Mouse (Mus musculus): ENCODE results near the gene Plpp2. TPM values are rescaled to one million over a fixed set of nuclear protein-coding genes. Genes with fewer than 3 reads are reported as not detected.

Plpp2 gene
- polyA plus RNA-seq (2017; shearing (Covaris generic)): 1 to 10 TPM; 3.2 to 4.2 TPM

GRCm38 (mm10) chr10:79533126-79533911, at the start of gene Plpp2:
TSS of gene Plpp2 (minus strand) at chr10:79533796.

GRCm38 (mm10) chr10:79554330-79555237, 21.0 kb upstream of the Plpp2 start, which contains the start of gene Mier2:
TSS of gene Mier2 (minus strand) at chr10:79555199.

Other genes starting within 250 kb of the Plpp2 start
- gene Vmn2r82, start 177.3 kb downstream of the Plpp2 start, polyA plus RNA-seq (2017; shearing (Covaris generic)): under 1 TPM in 1 of 2 experiments, not detected in 1; 0.23 TPM
- under 1 TPM in 1 of 2 experiments, not detected in 1; 0.09 TPM for gene Vmn2r83, start 65.1 kb downstream of the Plpp2 start, polyA plus RNA-seq (2017; shearing (Covaris generic))
- 10 to 100 TPM; 30.9 to 33.0 TPM for gene Mier2, start 21.4 kb upstream of the Plpp2 start, polyA plus RNA-seq (2017; shearing (Covaris generic))
- gene Theg, start 53.5 kb upstream of the Plpp2 start, polyA plus RNA-seq (2017; shearing (Covaris generic)): not detected
- not detected for gene C2cd4c, start 80.2 kb upstream of the Plpp2 start, polyA plus RNA-seq (2017; shearing (Covaris generic))
- gene Shc2, start 104.1 kb upstream of the Plpp2 start, polyA plus RNA-seq (2017; shearing (Covaris generic)): under 1 TPM in 1 of 2 experiments, not detected in 1; 0.05 TPM
- gene Odf3l2, start 111.9 kb upstream of the Plpp2 start, polyA plus RNA-seq (2017; shearing (Covaris generic)): not detected
- under 1 TPM; 0.32 to 0.51 TPM for gene Madcam1, start 130.8 kb upstream of the Plpp2 start, polyA plus RNA-seq (2017; shearing (Covaris generic))
- gene Tpgs1, start 135.6 kb upstream of the Plpp2 start, polyA plus RNA-seq (2017; shearing (Covaris generic)): 10 to 100 TPM; 58.4 to 61.8 TPM
- gene Cdc34, start 148.4 kb upstream of the Plpp2 start, polyA plus RNA-seq (2017; shearing (Covaris generic)): 100 to 1,000 TPM; 104 to 107 TPM
- 1 to 10 TPM; 1.2 to 1.5 TPM for gene Gzmm, start 155.2 kb upstream of the Plpp2 start, polyA plus RNA-seq (2017; shearing (Covaris generic))
- 100 to 1,000 TPM; 226 to 283 TPM for gene Bsg, start 170.7 kb upstream of the Plpp2 start, polyA plus RNA-seq (2017; shearing (Covaris generic))
- under 1 TPM; 0.13 to 0.23 TPM for gene Hcn2, start 182.8 kb upstream of the Plpp2 start, polyA plus RNA-seq (2017; shearing (Covaris generic))
- 10 to 100 TPM; 29.5 to 32.3 TPM for gene Polrmt, start 212.8 kb upstream of the Plpp2 start, polyA plus RNA-seq (2017; shearing (Covaris generic))
- gene Fgf22, start 221.3 kb upstream of the Plpp2 start, polyA plus RNA-seq (2017; shearing (Covaris generic)): under 1 TPM; 0.12 to 0.33 TPM
- gene Rnf126, start 233.2 kb upstream of the Plpp2 start, polyA plus RNA-seq (2017; shearing (Covaris generic)): 10 to 100 TPM; 47.0 to 58.4 TPM
- under 1 TPM; 0.55 to 0.81 TPM for gene Fstl3, start 243.5 kb upstream of the Plpp2 start, polyA plus RNA-seq (2017; shearing (Covaris generic))

Data from activated CD4-positive, CD25-positive, alpha-beta regulatory T cell (primary cell).